Mouse (Mus musculus) hindbrain, postnatal 0 days (tissue): ENCODE measurements at regions not wholly inside any gene's neighbourhood (a gene's known extent, or its start where the extent isn't known, plus 50 kb on each side); places are given as distances from the start of the nearest gene placed in this dataset.
A peak's percentile ranks its signal among the peaks of the same experiment; 100 is the strongest.
"Not testable (repeated sequence)": the region's sequence is repeated elsewhere in the genome, so short reads cannot be mapped to it uniquely, and the experiment has no call there.

Source experiments
- ATAC-seq: fragments of 200-750 bp; cut with Nextera tagmentation; 2 replicates; pipeline ENCODE4 v1.8.0; 2017; ENCODE audit warnings: mild to moderate bottlenecking, moderate TSS enrichment, moderate library complexity
- DNase-seq: peaks from one replicate; pipeline ENCODE4 v3.0.0-alpha.2; 2015; ENCODE audit warnings: low spot score
- H3K27ac ChIP-seq: fragments of 300-500 bp; sonication (generic); 2 replicates; pipeline ENCODE4 v1.5.1; 2014; ENCODE audit warnings: mild to moderate bottlenecking
- H3K27me3 ChIP-seq: fragments of 300-500 bp; sonication (generic); 2 replicates; pipeline ENCODE4 v1.6.1; 2014; ENCODE audit warnings: low read length, mixed read lengths; ENCODE audit not compliant: insufficient read depth
- H3K36me3 ChIP-seq: fragments of 300-500 bp; sonication (generic); 2 replicates; pipeline ENCODE4 v1.6.1; 2014; ENCODE audit warnings: low read length, mixed read lengths; ENCODE audit not compliant: insufficient read depth
- H3K4me1 ChIP-seq: fragments of 300-500 bp; sonication (generic); 2 replicates; pipeline ENCODE4 v1.6.1; 2014; ENCODE audit warnings: antibody characterized with exemption, low read length, mixed read lengths; ENCODE audit not compliant: insufficient read depth
- H3K4me2 ChIP-seq: fragments of 300-500 bp; sonication (generic); 2 replicates; pipeline ENCODE4 v1.6.1; 2014; ENCODE audit warnings: low read depth, mild to moderate bottlenecking, low read length, moderate library complexity, mixed read lengths
- H3K4me3 ChIP-seq: fragments of 300-500 bp; sonication (generic); 2 replicates; pipeline ENCODE4 v1.5.1; 2014; ENCODE audit warnings: low read length
- H3K9ac ChIP-seq: fragments of 300-500 bp; sonication (generic); replicated peaks from 2 replicates; pipeline ENCODE4 v1.6.1; 2014; ENCODE audit warnings: mild to moderate bottlenecking, low read length, moderate library complexity, mixed read lengths
- H3K9me3 ChIP-seq: fragments of 300-500 bp; sonication (generic); 2 replicates; pipeline ENCODE4 v1.6.1; 2016; ENCODE audit warnings: low read length, mixed read lengths
- CTCF ChIP-seq: IDR thresholded peaks from 2 replicates; pipeline ENCODE4 v1.5.1; 2016; ENCODE audit warnings: antibody characterized with exemption, control low read depth, low read depth
- WGBS: fragments of 180-500 bp; shearing (Covaris S2); extraction: QIAGEN DNeasy Blood & Tissue Kit; methylation state at CpG from one replicate; pipeline ENCODE4 v1.1.7; 2014; 5-methylcytosine and 5-hydroxymethylcytosine counted together

GRCm38 (mm10) chr10:31143856-31144488, 169.2 kb upstream of the Hddc2 start:
- H3K9ac ChIP-seq = no peak overlapping the region
- H3K36me3 ChIP-seq = no peaks in the 10 kb centered on the region
- no peak overlapping the region for H3K27ac ChIP-seq
- TF ChIP-seq CTCF = no peak
- no peak overlapping the region for H3K4me2 ChIP-seq
- H3K4me1 ChIP-seq = no peaks in the 10 kb centered on the region
- H3K4me3 ChIP-seq = no peak overlapping the region
- no peaks in the 10 kb centered on the region for H3K9me3 ChIP-seq
- peak; percentile 78 for DNase-seq
- ATAC-seq = 0 out of 2 replicates have a peak, but pooled peaks have one; percentile 47
- H3K27me3 ChIP-seq = no peaks in the 10 kb centered on the region

GRCm38 (mm10) chr10:31144489-31144872, 168.7 kb upstream of the Hddc2 start:
- Histone ChIP-seq H3K9me3 (no peaks in the 10 kb centered on the region), H3K36me3 (no peaks in the 10 kb centered on the region), H3K4me1 (no peaks in the 10 kb centered on the region), H3K27me3 (no peaks in the 10 kb centered on the region), H3K27ac (no peak overlapping the region), H3K9ac (no peak overlapping the region), H3K4me3 (no peak overlapping the region), H3K4me2 (no peak overlapping the region)
- no peak for ATAC-seq
- DNase-seq = peak; percentile 7
- 59% methylated on average over 3 of the region's 3 CpGs for WGBS
- TF ChIP-seq CTCF = no peak

GRCm38 (mm10) chr10:31173169-31173686, 140.0 kb upstream of the Hddc2 start:
- ATAC-seq (peak; percentile 89), DNase-seq (peak; percentile 83)
- no peak overlapping the region for H3K4me3 ChIP-seq
- H3K4me2 ChIP-seq = no peak overlapping the region
- H3K9ac ChIP-seq = no peak overlapping the region
- H3K36me3 ChIP-seq = no peaks in the 10 kb centered on the region
- no peak overlapping the region; the same call in 1 of the 2 replicates for H3K27ac ChIP-seq
- WGBS = 26% methylated on average over 15 of the region's 15 CpGs
- no peaks in the 10 kb centered on the region; the same call in 1 of the 2 replicates for H3K4me1 ChIP-seq
- H3K9me3 ChIP-seq = no peaks in the 10 kb centered on the region
- no peaks in the 10 kb centered on the region for H3K27me3 ChIP-seq
- TF ChIP-seq CTCF = no peak

- H3K27me3 ChIP-seq = no peaks in the 10 kb centered on the region
- no peak overlapping the region for H3K9ac ChIP-seq
- DNase-seq = no peak
- H3K4me3 ChIP-seq = no peak overlapping the region
- no peaks in the 10 kb centered on the region for H3K9me3 ChIP-seq
- no peaks in the 10 kb centered on the region for H3K4me1 ChIP-seq
- H3K27ac ChIP-seq = no peak overlapping the region
- ATAC-seq = no peak
- no peaks in the 10 kb centered on the region for H3K36me3 ChIP-seq
- 41% methylated on average over 1 of the region's 1 CpGs for WGBS
- TF ChIP-seq CTCF = peak; percentile 31
- no peak overlapping the region for H3K4me2 ChIP-seq
Measured at GRCm38 (mm10) chr10:31189577-31189976, 123.6 kb upstream of the Hddc2 start.

GRCm38 (mm10) chr10:31212164-31212563, 101.0 kb upstream of the Hddc2 start:
- not testable (repeated sequence) for ATAC-seq, H3K36me3 ChIP-seq, DNase-seq, H3K27ac ChIP-seq, H3K4me1 ChIP-seq, H3K27me3 ChIP-seq, H3K9ac ChIP-seq, H3K9me3 ChIP-seq, H3K4me2 ChIP-seq, H3K4me3 ChIP-seq
- WGBS = 95% methylated on average over 8 of the region's 8 CpGs

GRCm38 (mm10) chr10:31212778-31213454, 100.3 kb upstream of the Hddc2 start:
- Histone ChIP-seq H3K4me3 (no peak overlapping the region), H3K9ac (no peak overlapping the region), H3K36me3 (no peaks in the 10 kb centered on the region), H3K9me3 (no peaks in the 10 kb centered on the region), H3K27ac (no peak overlapping the region), H3K27me3 (no peaks in the 10 kb centered on the region), H3K4me2 (no peak overlapping the region), H3K4me1 (no peaks in the 10 kb centered on the region)
- no peak for TF ChIP-seq CTCF
- ATAC-seq (no peak), DNase-seq (no peak)
- WGBS = 87% methylated on average over 2 of the region's 2 CpGs

- Histone ChIP-seq H3K9ac (no peak overlapping the region), H3K4me3 (no peak overlapping the region), H3K9me3 (no peaks in the 10 kb centered on the region), H3K4me2 (no peak overlapping the region), H3K27me3 (no peaks in the 10 kb centered on the region), H3K4me1 (no peaks in the 10 kb centered on the region), H3K27ac (no peak overlapping the region), H3K36me3 (no peaks in the 10 kb centered on the region)
- no peak for TF ChIP-seq CTCF
- 71% methylated on average over 1 of the region's 1 CpGs for WGBS
- ATAC-seq = no peak
- no peak for DNase-seq
Measured at GRCm38 (mm10) chr10:31221902-31222301, 91.3 kb upstream of the Hddc2 start.
